Mouse (Mus musculus) heart, postnatal 0 days (tissue): Measurements from ENCODE around the gene Dcp1a. TPM values are rescaled to one million over a fixed set of nuclear protein-coding genes. Genes with fewer than 3 reads are reported as not detected.

Experiments used
- ATAC-seq: fragments of 200-750 bp; cut with Nextera tagmentation; 2 replicates; pipeline ENCODE4 v1.8.0; 2017; ENCODE audit warnings: low read depth, moderate number of reproducible peaks, moderate library complexity; ENCODE audit not compliant: insufficient read depth
- DNase-seq: peaks from one replicate; pipeline ENCODE4 v3.0.0-alpha.2; 2016; ENCODE audit warnings: low spot score
- H3K27ac ChIP-seq: fragments of 300-500 bp; sonication (generic); 2 replicates; pipeline ENCODE4 v1.5.1; 2014; ENCODE audit warnings: low read depth, mild to moderate bottlenecking
- H3K27me3 ChIP-seq: fragments of 300-500 bp; sonication (generic); 2 replicates; pipeline ENCODE4 v1.6.1; 2014; ENCODE audit warnings: low read length, mixed read lengths; ENCODE audit not compliant: control insufficient read depth, insufficient read depth
- H3K36me3 ChIP-seq: fragments of 300-500 bp; sonication (generic); replicated peaks from 2 replicates; pipeline ENCODE4 v1.6.1; 2014; ENCODE audit warnings: low read length, mixed read lengths; ENCODE audit not compliant: control insufficient read depth, insufficient read depth
- H3K4me1 ChIP-seq: fragments of 300-500 bp; sonication (generic); 2 replicates; pipeline ENCODE4 v1.6.1; 2014; ENCODE audit warnings: antibody characterized with exemption; ENCODE audit not compliant: control insufficient read depth, insufficient read depth
- H3K4me2 ChIP-seq: fragments of 300-500 bp; sonication (generic); 2 replicates; pipeline ENCODE4 v1.6.1; 2014; ENCODE audit warnings: low read depth, mild to moderate bottlenecking, low read length, moderate library complexity
- H3K4me3 ChIP-seq: fragments of 300-500 bp; sonication (generic); 2 replicates; pipeline ENCODE4 v1.5.1; 2014; ENCODE audit warnings: low read depth, low read length
- H3K9ac ChIP-seq: fragments of 300-500 bp; sonication (generic); replicated peaks from 2 replicates; pipeline ENCODE4 v1.6.1; 2014; ENCODE audit warnings: low read depth, low read length, mixed read lengths
- H3K9me3 ChIP-seq: fragments of 300-500 bp; sonication (generic); replicated peaks from 2 replicates; pipeline ENCODE4 v1.6.1; 2016; ENCODE audit warnings: low read length; ENCODE audit not compliant: control insufficient read depth
- CTCF ChIP-seq: IDR thresholded peaks from 2 replicates; pipeline ENCODE4 v1.5.1; 2016; ENCODE audit warnings: antibody characterized with exemption, control low read depth, low read depth
- EP300 ChIP-seq: IDR thresholded peaks from 2 replicates; pipeline ENCODE4 v1.6.1; 2016; ENCODE audit warnings: antibody characterized with exemption, low read depth
- WGBS: fragments of 180-500 bp; shearing (Covaris S2); extraction: QIAGEN DNeasy Blood & Tissue Kit; methylation state at CpG from one replicate; pipeline ENCODE4 v1.1.7; 2014; 5-methylcytosine and 5-hydroxymethylcytosine counted together
- polyA plus RNA-seq: library from polyadenylated mRNA; unstranded; fragments of >200 nt; fragmentation: Nextera tagmentation; extraction: Ambion mirVana; gene quantifications from 2 replicates; pipeline ENCODE4 v1.2.1, GENCODE M21; 2015
- total RNA-seq: library from RNA; depleted of rRNA; stranded (reverse); fragments of >200 nt; gene quantifications from 2 replicates; pipeline ENCODE4 v1.2.3, GENCODE M21; 2014; ENCODE audit warnings: low replicate concordance

Gene Dcp1a
- total and polyA plus RNA-seq, 2 experiments from 2014 or later: 7.8 to 23.5 TPM

DNA sequence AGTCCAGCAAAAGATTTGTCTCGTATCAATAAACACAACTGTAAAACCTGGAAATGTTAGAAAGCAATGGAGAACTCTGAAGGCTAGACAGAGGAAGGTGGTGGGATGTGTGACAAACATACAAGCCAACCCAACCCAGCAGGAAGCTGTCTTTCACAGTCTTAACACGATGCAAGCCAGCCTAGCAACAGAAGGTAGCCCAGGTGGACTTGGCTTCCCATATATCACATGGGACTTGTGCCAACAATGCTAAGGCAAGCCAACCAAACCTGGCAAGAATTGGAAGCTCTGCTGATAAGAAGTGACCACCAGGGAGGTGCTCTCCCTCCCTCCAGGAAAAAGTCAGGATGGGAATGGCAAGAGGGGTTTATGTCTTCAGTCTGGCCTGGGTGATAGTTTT is 18.9 kb downstream of the Dcp1a start:
- no peak overlapping the region for H3K4me3 ChIP-seq
- no peak for TF ChIP-seq EP300
- no peak for TF ChIP-seq CTCF
- no peak overlapping the region for H3K9ac ChIP-seq
- no peak for ATAC-seq
- no peaks in the 10 kb centered on the region for H3K27me3 ChIP-seq
- no peaks in the 10 kb centered on the region for H3K9me3 ChIP-seq
- DNase-seq: no peak
- H3K4me1 ChIP-seq: peaks cover 39% of the 10 kb centered on the region
- H3K4me2 ChIP-seq: no peak overlapping the region
- no peak overlapping the region for H3K27ac ChIP-seq
- 44% methylated on average over 2 of the region's 2 CpGs for WGBS
- H3K36me3 ChIP-seq: peaks cover 18% of the 10 kb centered on the region

DNA sequence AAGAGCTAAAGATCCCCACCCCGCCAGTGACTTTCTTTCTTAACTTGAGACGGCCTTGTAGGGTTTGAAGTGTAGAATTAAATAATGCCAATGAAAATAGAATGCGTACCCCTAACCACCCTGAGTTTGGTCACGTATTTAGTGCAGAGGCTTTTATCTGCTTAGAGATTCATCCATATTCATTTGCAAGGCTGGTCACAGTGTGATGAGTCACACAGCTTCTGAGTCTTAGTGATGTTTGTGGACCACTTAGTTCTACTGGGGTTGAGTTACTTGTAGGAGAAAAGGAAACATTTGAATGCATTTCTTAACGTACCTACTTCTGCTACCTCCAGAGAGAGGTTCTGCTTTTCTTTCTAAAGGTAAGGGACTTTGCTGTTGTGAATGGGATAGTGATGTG is 25.7 kb downstream of the Dcp1a start:
- Histone ChIP-seq H3K9me3 (no peaks in the 10 kb centered on the region), H3K4me1 (0 out of 2 replicates have a peak, but pooled peaks cover 4% of the 10 kb centered on the region), H3K27ac (no peak overlapping the region), H3K4me2 (no peak overlapping the region), H3K27me3 (no peaks in the 10 kb centered on the region), H3K36me3 (peaks cover 59% of the 10 kb centered on the region), H3K9ac (no peak overlapping the region), H3K4me3 (no peak overlapping the region)
- no peak for DNase-seq
- WGBS: 84% methylated on average over 5 of the region's 5 CpGs
- ATAC-seq: no peak
- TF ChIP-seq EP300: no peak
- no peak for TF ChIP-seq CTCF

DNA sequence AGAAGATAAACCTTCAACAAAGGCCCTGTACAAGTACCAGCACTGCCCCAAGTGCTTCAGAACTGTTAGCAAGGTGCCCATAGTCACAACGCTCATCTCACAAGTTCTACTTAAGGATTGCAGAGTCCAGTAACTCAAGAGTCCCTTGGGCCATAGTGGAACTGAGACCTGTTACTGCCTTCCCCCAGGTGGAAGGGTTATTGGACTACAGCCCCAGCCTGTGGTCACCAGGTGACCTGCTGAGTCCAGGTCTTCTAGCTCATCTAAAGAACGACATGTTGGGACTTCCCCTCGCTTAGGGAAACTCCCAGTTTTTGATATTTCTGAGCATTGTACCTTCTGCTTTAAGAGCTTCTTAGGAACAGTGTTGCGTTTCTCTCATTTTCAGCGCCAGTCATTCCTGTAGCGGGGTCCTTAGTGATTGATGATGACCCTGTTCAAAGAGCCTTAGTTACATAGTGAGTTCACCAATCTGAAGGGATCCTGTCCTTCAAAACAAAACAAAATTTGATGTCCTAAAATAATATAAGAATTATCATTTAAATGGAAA is 31.0 kb downstream of the Dcp1a start:
- Histone ChIP-seq H3K4me2 (no peak overlapping the region), H3K4me1 (no peaks in the 10 kb centered on the region; the same call in 1 of the 2 replicates), H3K9ac (no peak overlapping the region), H3K9me3 (no peaks in the 10 kb centered on the region), H3K36me3 (peaks cover 68% of the 10 kb centered on the region), H3K27me3 (no peaks in the 10 kb centered on the region), H3K4me3 (no peak overlapping the region), H3K27ac (no peak overlapping the region)
- no peak for ATAC-seq
- 91% methylated on average over 6 of the region's 6 CpGs for WGBS
- no peak for DNase-seq
- TF ChIP-seq CTCF (no peak), EP300 (no peak)

DNA sequence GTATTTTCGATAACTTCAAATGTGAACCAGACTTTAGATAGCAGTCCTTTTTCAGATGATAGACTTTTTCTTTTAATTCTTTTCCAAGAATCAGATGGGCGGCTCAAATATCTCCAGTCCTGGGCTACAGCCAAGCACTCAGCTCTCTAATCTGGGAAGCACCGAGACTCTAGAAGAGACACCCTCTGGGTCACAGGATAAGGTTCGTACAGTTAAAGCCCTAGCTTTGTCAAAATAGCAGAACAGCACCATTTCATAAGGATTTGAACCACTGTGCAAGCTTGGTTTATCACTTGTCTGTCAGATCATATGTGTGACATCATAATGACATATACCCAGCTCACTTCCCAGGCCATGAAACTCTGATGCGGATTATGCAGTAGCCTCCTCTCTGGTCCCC is 33.6 kb downstream of the Dcp1a start:
- Histone ChIP-seq H3K4me1 (no peaks in the 10 kb centered on the region; the same call in none of the 2 replicates), H3K4me2 (no peak overlapping the region), H3K4me3 (no peak overlapping the region), H3K27me3 (no peaks in the 10 kb centered on the region), H3K27ac (no peak overlapping the region), H3K36me3 (peaks cover 53% of the 10 kb centered on the region), H3K9me3 (no peaks in the 10 kb centered on the region), H3K9ac (no peak overlapping the region)
- 54% methylated on average over 5 of the region's 5 CpGs for WGBS
- DNase-seq (no peak), ATAC-seq (no peak)
- TF ChIP-seq CTCF: no peak
- TF ChIP-seq EP300: no peak

DNA sequence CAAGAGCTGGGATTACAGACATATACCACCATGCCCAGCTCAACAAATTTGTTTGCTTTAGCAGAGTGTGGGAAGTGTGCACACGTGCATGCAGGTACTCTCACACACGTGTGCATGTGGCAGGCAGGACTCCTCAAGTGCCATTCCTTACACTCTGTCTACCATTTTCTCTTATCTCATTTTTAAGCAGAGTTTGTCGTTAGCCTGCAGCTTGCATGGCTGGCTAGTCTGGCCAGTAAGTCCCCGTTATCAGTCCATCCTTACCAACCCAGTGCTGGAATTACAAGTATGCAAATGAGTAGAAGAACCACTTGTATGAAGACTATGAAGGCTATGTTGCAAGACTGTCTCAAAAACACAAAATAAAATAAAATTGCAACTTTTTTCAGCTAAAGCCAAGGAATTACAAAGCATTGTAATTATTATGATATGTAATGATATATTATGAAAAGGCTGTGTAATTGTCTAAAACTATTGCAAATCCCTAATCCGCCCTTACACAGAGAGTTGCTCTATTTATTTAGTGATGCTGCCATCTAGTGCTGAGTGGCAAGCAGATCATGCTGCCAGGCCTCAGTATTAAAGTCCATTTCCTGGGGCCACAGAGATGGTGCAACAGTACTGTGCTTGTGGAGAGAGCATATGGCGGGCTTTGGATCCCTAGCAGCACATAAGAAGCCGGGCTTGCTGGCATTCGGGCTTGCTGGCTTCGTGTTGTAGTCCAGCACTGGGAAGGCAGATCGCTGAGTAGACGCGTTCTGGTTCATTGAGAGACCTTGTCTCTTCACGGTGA is 36.8 kb downstream of the Dcp1a start:
- peak; percentile 64 for ATAC-seq
- no peak overlapping the region for H3K4me3 ChIP-seq
- no peaks in the 10 kb centered on the region for H3K9me3 ChIP-seq
- TF ChIP-seq EP300 (no peak), CTCF (peak; percentile 63)
- peak; percentile 23 for DNase-seq
- 62% methylated on average over 13 of the region's 13 CpGs for WGBS
- H3K36me3 ChIP-seq: peaks cover 60% of the 10 kb centered on the region
- no peak overlapping the region for H3K27ac ChIP-seq
- H3K4me1 ChIP-seq: no peaks in the 10 kb centered on the region; the same call in none of the 2 replicates
- H3K4me2 ChIP-seq: no peak overlapping the region
- no peaks in the 10 kb centered on the region for H3K27me3 ChIP-seq
- H3K9ac ChIP-seq: no peak overlapping the region
